Mouse (Mus musculus): Measurements from ENCODE around the gene Il4i1. TPM values are rescaled to one million over a fixed set of nuclear protein-coding genes. Genes with fewer than 3 reads are reported as not detected.
"Not testable (repeated sequence)": the region's sequence is repeated elsewhere in the genome, so short reads cannot be mapped to it uniquely, and the experiment has no call there.

The Il4i1 gene
- total RNA-seq, 2 experiments from 2014 or later: 1.6 to 1.8 TPM

- no peak for DNase-seq (ENCODE audit: low spot score in 2 of 2)
Observed at GRCm38 (mm10) chr7:44863210-44863609, 47.0 kb downstream of the Il4i1 start.

GRCm38 (mm10) chr7:44863982-44864494 lies 47.9 kb downstream of the Il4i1 start:
- DNase-seq (ENCODE audit: low spot score in 2 of 2): no peak

- DNase-seq (ENCODE audit: low spot score in 2 of 2): no peak
Observed at GRCm38 (mm10) chr7:44864595-44865542, 48.7 kb downstream of the Il4i1 start.

- DNase-seq (ENCODE audit: low spot score in 2 of 2): peak; percentile 60 to 76
Observed at GRCm38 (mm10) chr7:44866276-44867009, 50.3 kb downstream of the Il4i1 start.

- no peak for DNase-seq (ENCODE audit: low spot score in 2 of 2)
Observed at GRCm38 (mm10) chr7:44867010-44867702, 51.0 kb downstream of the Il4i1 start.

- no peak for DNase-seq (ENCODE audit: low spot score in 2 of 2)
Observed at GRCm38 (mm10) chr7:44867802-44868201, 51.6 kb downstream of the Il4i1 start.

- no peak for DNase-seq (ENCODE audit: low spot score in 2 of 2)
Observed at GRCm38 (mm10) chr7:44868465-44868864, 52.3 kb downstream of the Il4i1 start.

GRCm38 (mm10) chr7:44868919-44869696 lies 52.9 kb downstream of the Il4i1 start:
- peak; percentile 70 to 79 for DNase-seq (ENCODE audit: low spot score in 2 of 2)

- DNase-seq (ENCODE audit: low spot score in 2 of 2): peak; percentile 82 to 91
Observed at GRCm38 (mm10) chr7:44869697-44870528, 53.7 kb downstream of the Il4i1 start, which contains the start of gene Ptov1. Gene Ptov1 (minus strand): TSS chr7:44869788.

GRCm38 (mm10) chr7:44870614-44871013 lies 54.4 kb downstream of the Il4i1 start:
- DNase-seq (ENCODE audit: low spot score in 2 of 2): no peak

- DNase-seq (ENCODE audit: low spot score in 2 of 2): no peak
Observed at GRCm38 (mm10) chr7:44871181-44871580, 55.0 kb downstream of the Il4i1 start.

GRCm38 (mm10) chr7:44871774-44872173 lies 55.6 kb downstream of the Il4i1 start:
- not testable (repeated sequence) for DNase-seq (ENCODE audit: low spot score in 2 of 2)

GRCm38 (mm10) chr7:44877833-44878232 lies 61.6 kb downstream of the Il4i1 start:
- no peak for DNase-seq (ENCODE audit: low spot score in 2 of 2)

- DNase-seq (ENCODE audit: low spot score in 2 of 2): no peak
Observed at GRCm38 (mm10) chr7:44883036-44883435, 66.8 kb downstream of the Il4i1 start.

GRCm38 (mm10) chr7:44884637-44885036 lies 68.5 kb downstream of the Il4i1 start:
- no peak for DNase-seq (ENCODE audit: low spot score in 2 of 2)

- DNase-seq (ENCODE audit: low spot score in 2 of 2): no peak
Observed at GRCm38 (mm10) chr7:44886964-44887363, 70.8 kb downstream of the Il4i1 start.

GRCm38 (mm10) chr7:44888256-44889105 lies 72.3 kb downstream of the Il4i1 start:
- DNase-seq (ENCODE audit: low spot score in 2 of 2): no peak

GRCm38 (mm10) chr7:44890180-44890579 lies 74.0 kb downstream of the Il4i1 start:
- DNase-seq (ENCODE audit: low spot score in 2 of 2): no peak

Data from gastrocnemius, postnatal 4 days (tissue).